ENCODE assay signal across 8 mouse cellular contexts in genomic region chr4:135254321-135254720, GRCm38 (mm10). TPM values are rescaled to one million over a fixed set of nuclear protein-coding genes. Genes with fewer than 3 reads are reported as not detected.
DNase-seq lines count a peak whose midpoint lies in the region; ATAC-seq and TF ChIP-seq lines count a peak whose summit lies in the region.

No protein-coding gene starts in this region.

- no peak for ATAC-seq in kidney, embryonic 15.5 days (replicated peaks; ENCODE audit: low FRiP score)
- ATAC-seq in forebrain, embryonic 15.5 days (replicated peaks): no peak
- no peak for ATAC-seq in limb, embryonic 11.5 days (ENCODE audit: insufficient number of reproducible peaks, low FRiP score, low TSS enrichment, low read depth)
- ATAC-seq in midbrain, postnatal 0 days (ENCODE audit: low FRiP score): no peak

- no peak overlapping the region for H3K9ac ChIP-seq in kidney, embryonic 15.5 days
- no peak overlapping the region for H3K9ac ChIP-seq in forebrain, embryonic 15.5 days (replicated peaks)
- 0 out of 2 replicates have a peak overlapping the region, but pooled peaks have one; percentile 19 for H3K9ac ChIP-seq in limb, embryonic 11.5 days (ENCODE audit: low read length)
- H3K9ac ChIP-seq in midbrain, postnatal 0 days (replicated peaks; ENCODE audit: low read length, poor library complexity, severe bottlenecking): no peak overlapping the region

- H3K27ac ChIP-seq in kidney, embryonic 15.5 days: peak overlapping the region; percentile 89
- H3K27ac ChIP-seq in forebrain, embryonic 15.5 days (replicated peaks): 0 out of 2 replicates have a peak overlapping the region, but pooled peaks have one; percentile 17
- peak overlapping the region; percentile 51; the same call in 1 of the 2 replicates for H3K27ac ChIP-seq in limb, embryonic 11.5 days (replicated peaks; ENCODE audit: low read depth, low read length)
- 0 out of 2 replicates have a peak overlapping the region, but pooled peaks have one; percentile 12 for H3K27ac ChIP-seq in midbrain, postnatal 0 days (ENCODE audit: low read depth, low read length)

- WGBS in kidney, embryonic 15.5 days: 76% methylated on average over 4 of the region's 4 CpGs
- WGBS in forebrain, embryonic 15.5 days: 70% methylated on average over 4 of the region's 4 CpGs
- 94% methylated on average over 4 of the region's 4 CpGs for WGBS in limb, embryonic 11.5 days
- 82% methylated on average over 4 of the region's 4 CpGs for WGBS in midbrain, postnatal 0 days

- no peak for DNase-seq in kidney, postnatal 14 days
- no peak for DNase-seq in limb, embryonic 11.5 days (ENCODE audit: low spot score)
- DNase-seq in midbrain, postnatal 0 days (ENCODE audit: low spot score): no peak
- no peak for DNase-seq in cerebellum, adult 11-12 months
- no peak for DNase-seq in left cerebral cortex, adult 9 months (ENCODE audit: low spot score in 2 of 2)
- DNase-seq in layer of hippocampus, adult 11-12 months (ENCODE audit: low spot score): no peak

- H3K4me3 ChIP-seq in kidney, embryonic 15.5 days (replicated peaks): no peak overlapping the region
- no peak overlapping the region for H3K4me3 ChIP-seq in forebrain, embryonic 15.5 days
- H3K4me3 ChIP-seq in limb, embryonic 11.5 days (ENCODE audit: low read depth, low read length): no peak overlapping the region
- no peak overlapping the region for H3K4me3 ChIP-seq in midbrain, postnatal 0 days (ENCODE audit: low read depth, low read length)

- no peaks in the 10 kb centered on the region for H3K27me3 ChIP-seq in kidney, embryonic 15.5 days
- H3K27me3 ChIP-seq in forebrain, embryonic 15.5 days: no peaks in the 10 kb centered on the region
- H3K27me3 ChIP-seq in limb, embryonic 11.5 days (ENCODE audit: control insufficient read depth, insufficient read depth, low read length): no peaks in the 10 kb centered on the region
- no peaks in the 10 kb centered on the region for H3K27me3 ChIP-seq in midbrain, postnatal 0 days (ENCODE audit: insufficient read depth, low read length)

- TF ChIP-seq CTCF in midbrain, postnatal 0 days (IDR thresholded peaks at IDR 0.05): no peak

- H3K4me2 ChIP-seq in kidney, embryonic 15.5 days: peak overlapping the region; percentile 1; the same call in 1 of the 2 replicates
- no peak overlapping the region for H3K4me2 ChIP-seq in forebrain, embryonic 15.5 days (replicated peaks)
- no peak overlapping the region for H3K4me2 ChIP-seq in limb, embryonic 11.5 days (ENCODE audit: low read depth, severe bottlenecking)
- no peak overlapping the region for H3K4me2 ChIP-seq in midbrain, postnatal 0 days (ENCODE audit: low read depth, low read length, poor library complexity, severe bottlenecking)

- H3K4me1 ChIP-seq in kidney, embryonic 15.5 days: peaks cover 61% of the 10 kb centered on the region
- H3K4me1 ChIP-seq in forebrain, embryonic 15.5 days: peaks cover 22% of the 10 kb centered on the region
- peaks cover 10% of the 10 kb centered on the region for H3K4me1 ChIP-seq in limb, embryonic 11.5 days (ENCODE audit: control insufficient read depth, insufficient read depth, low read length)
- no peaks in the 10 kb centered on the region for H3K4me1 ChIP-seq in midbrain, postnatal 0 days (ENCODE audit: insufficient read depth, low read length)

- H3K36me3 ChIP-seq in kidney, embryonic 15.5 days: peaks cover 6% of the 10 kb centered on the region; the same call in 1 of the 2 replicates
- H3K36me3 ChIP-seq in forebrain, embryonic 15.5 days: no peaks in the 10 kb centered on the region
- no peaks in the 10 kb centered on the region for H3K36me3 ChIP-seq in limb, embryonic 11.5 days (ENCODE audit: control insufficient read depth, insufficient read depth, low read length)
- H3K36me3 ChIP-seq in midbrain, postnatal 0 days (ENCODE audit: insufficient read depth, low read length): no peaks in the 10 kb centered on the region

- H3K9me3 ChIP-seq in kidney, embryonic 15.5 days (replicated peaks): no peaks in the 10 kb centered on the region
- no peaks in the 10 kb centered on the region for H3K9me3 ChIP-seq in forebrain, embryonic 15.5 days
- H3K9me3 ChIP-seq in limb, embryonic 11.5 days (ENCODE audit: control insufficient read depth, low read length): no peaks in the 10 kb centered on the region
- no peaks in the 10 kb centered on the region for H3K9me3 ChIP-seq in midbrain, postnatal 0 days (ENCODE audit: low read length)

RNA-seq across cellular contexts. Expression of gene Clic4, which starts 18.3 kb away (rescaled TPM):
- polyA plus RNA-seq in kidney, embryonic 15.5 days (2015; fragmentation: Nextera tagmentation; extraction: Ambion mirVana): 200 TPM in 2 replicates
- 114 and 116 TPM in 2 replicates for polyA plus RNA-seq in forebrain, embryonic 15.5 days (2015; fragmentation: Nextera tagmentation; extraction: Ambion mirVana)
- 141 and 161 TPM in 2 replicates for polyA plus RNA-seq in limb, embryonic 11.5 days (2014; fragmentation: Nextera tagmentation; extraction: Ambion mirVana)
- 47.4 and 55.5 TPM in 2 replicates for total RNA-seq in midbrain, postnatal 0 days (2014; rRNA removed)
- 38.0 and 38.6 TPM in 2 replicates for polyA plus RNA-seq in midbrain, postnatal 0 days (2015; fragmentation: Nextera tagmentation; extraction: Ambion mirVana)

Comparison
In these comparisons a context has a peak if more than half of its experiments do, and no peak if none do; other contexts are left out.
1. H3K27ac ChIP-seq: peak in every context shown above with its lines; median percentile 89 in kidney, embryonic 15.5 days; 51 in limb, embryonic 11.5 days; 17 in forebrain, embryonic 15.5 days; 12 in midbrain, postnatal 0 days.